Mouse (Mus musculus) forebrain, embryonic 11.5 days (tissue): ENCODE data around the gene Ahctf1. TPM values are rescaled to one million over a fixed set of nuclear protein-coding genes. Genes with fewer than 3 reads are reported as not detected.

ENCODE experiments used
- ATAC-seq: fragments of 200-750 bp; cut with Nextera tagmentation; replicated peaks from 2 replicates; pipeline ENCODE4 v1.8.0; 2017; ENCODE audit warnings: moderate TSS enrichment; ENCODE audit not compliant: low FRiP score
- DNase-seq: peaks from one replicate; pipeline ENCODE4 v3.0.0-alpha.2; 2017; ENCODE audit warnings: low spot score
- H3K27ac ChIP-seq: fragments of 300-500 bp; sonication (generic); 2 replicates; pipeline ENCODE4 v1.5.1; 2014; ENCODE audit warnings: low read depth, low read length
- H3K27me3 ChIP-seq: fragments of 300-500 bp; sonication (generic); 2 replicates; pipeline ENCODE4 v1.6.1; 2014; ENCODE audit warnings: mild to moderate bottlenecking, low read length, mixed read lengths; ENCODE audit not compliant: control insufficient read depth, insufficient read depth
- H3K36me3 ChIP-seq: fragments of 300-500 bp; sonication (generic); 2 replicates; pipeline ENCODE4 v1.6.1; 2014; ENCODE audit warnings: mild to moderate bottlenecking, low read length, moderate library complexity, mixed read lengths; ENCODE audit not compliant: control insufficient read depth, insufficient read depth
- H3K4me1 ChIP-seq: fragments of 300-500 bp; sonication (generic); replicated peaks from 2 replicates; pipeline ENCODE4 v1.6.1; 2014; ENCODE audit warnings: low read length, mixed read lengths; ENCODE audit not compliant: control insufficient read depth, insufficient read depth
- H3K4me2 ChIP-seq: fragments of 300-500 bp; sonication (generic); 2 replicates; pipeline ENCODE4 v1.6.1; 2014; ENCODE audit warnings: low read depth, mild to moderate bottlenecking, low read length, moderate library complexity, mixed read lengths; ENCODE audit not compliant: severe bottlenecking
- H3K4me3 ChIP-seq: fragments of 300-500 bp; sonication (generic); 2 replicates; pipeline ENCODE4 v1.5.1; 2014; ENCODE audit warnings: low read depth, low read length
- H3K9ac ChIP-seq: fragments of 300-500 bp; sonication (generic); 2 replicates; pipeline ENCODE4 v1.6.1; 2014; ENCODE audit warnings: low read length
- H3K9me3 ChIP-seq: fragments of 300-500 bp; sonication (generic); 2 replicates; pipeline ENCODE4 v1.6.1; 2016; ENCODE audit warnings: low read length, mixed read lengths; ENCODE audit not compliant: control insufficient read depth
- WGBS: fragments of 180-500 bp; shearing (Covaris S2); extraction: QIAGEN DNeasy Blood & Tissue Kit; methylation state at CpG from one replicate; pipeline ENCODE4 v1.1.7; 2014; 5-methylcytosine and 5-hydroxymethylcytosine counted together
- polyA plus RNA-seq: library from polyadenylated mRNA; unstranded; fragments of >200 nt; fragmentation: Nextera tagmentation; extraction: Ambion mirVana; gene quantifications from 2 replicates; pipeline ENCODE4 v1.2.1, GENCODE M21; 2014

Gene Ahctf1
- polyA plus RNA-seq, 1 experiment from 2014 or later, result 44.0 TPM

GRCm38 (mm10) chr1:179785502-179785901, 18.0 kb downstream of the Ahctf1 start:
- no peak overlapping the region for H3K9ac ChIP-seq
- no peaks in the 10 kb centered on the region for H3K9me3 ChIP-seq
- no peak overlapping the region for H3K4me2 ChIP-seq
- H3K4me1 ChIP-seq, result no peaks in the 10 kb centered on the region
- H3K36me3 ChIP-seq, result peaks cover 6% of the 10 kb centered on the region; the same call in 1 of the 2 replicates
- ATAC-seq (no peak), DNase-seq (no peak)
- no peak overlapping the region for H3K27ac ChIP-seq
- WGBS, result 95% methylated on average over 5 of the region's 5 CpGs
- no peak overlapping the region for H3K4me3 ChIP-seq
- no peaks in the 10 kb centered on the region for H3K27me3 ChIP-seq

- DNase-seq (no peak), ATAC-seq (no peak)
- Histone ChIP-seq H3K27me3 (no peaks in the 10 kb centered on the region), H3K4me3 (no peak overlapping the region), H3K4me2 (no peak overlapping the region), H3K27ac (no peak overlapping the region), H3K9me3 (no peaks in the 10 kb centered on the region), H3K4me1 (no peaks in the 10 kb centered on the region), H3K9ac (no peak overlapping the region), H3K36me3 (peaks cover 6% of the 10 kb centered on the region; the same call in 1 of the 2 replicates)
- WGBS, result 89% methylated on average over 4 of the region's 4 CpGs
Observed at GRCm38 (mm10) chr1:179784098-179784497, 19.4 kb downstream of the Ahctf1 start.

GRCm38 (mm10) chr1:179776831-179777230, 26.6 kb downstream of the Ahctf1 start:
- peaks cover 9% of the 10 kb centered on the region; the same call in 1 of the 2 replicates for H3K36me3 ChIP-seq

GRCm38 (mm10) chr1:179760553-179760952, 42.9 kb downstream of the Ahctf1 start:
- Histone ChIP-seq H3K27me3 (no peaks in the 10 kb centered on the region), H3K36me3 (peaks cover 14% of the 10 kb centered on the region), H3K9me3 (no peaks in the 10 kb centered on the region), H3K27ac (no peak overlapping the region), H3K9ac (no peak overlapping the region), H3K4me1 (no peaks in the 10 kb centered on the region), H3K4me3 (no peak overlapping the region), H3K4me2 (no peak overlapping the region)
- ATAC-seq (no peak), DNase-seq (no peak)
- 94% methylated on average over 4 of the region's 4 CpGs for WGBS

More at GRCm38 (mm10) chr1:179776831-179777230, 26.6 kb downstream of the Ahctf1 start:
- no peak for DNase-seq
- Histone ChIP-seq H3K4me2 (no peak overlapping the region), H3K9me3 (no peaks in the 10 kb centered on the region), H3K9ac (no peak overlapping the region), H3K27ac (no peak overlapping the region), H3K4me1 (no peaks in the 10 kb centered on the region), H3K27me3 (no peaks in the 10 kb centered on the region), H3K4me3 (no peak overlapping the region)
- 92% methylated on average over 8 of the region's 8 CpGs for WGBS
- ATAC-seq, result no peak

- Histone ChIP-seq H3K27me3 (no peaks in the 10 kb centered on the region), H3K27ac (no peak overlapping the region), H3K9me3 (no peaks in the 10 kb centered on the region), H3K9ac (no peak overlapping the region), H3K4me1 (no peaks in the 10 kb centered on the region), H3K4me3 (no peak overlapping the region), H3K4me2 (no peak overlapping the region), H3K36me3 (peaks cover 12% of the 10 kb centered on the region)
- DNase-seq (no peak), ATAC-seq (no peak)
- 92% methylated on average over 5 of the region's 5 CpGs for WGBS
Observed at GRCm38 (mm10) chr1:179760086-179760485, 43.4 kb downstream of the Ahctf1 start.

- Histone ChIP-seq H3K9me3 (no peaks in the 10 kb centered on the region), H3K36me3 (peaks cover 19% of the 10 kb centered on the region), H3K9ac (no peak overlapping the region), H3K4me2 (no peak overlapping the region), H3K4me1 (no peaks in the 10 kb centered on the region), H3K4me3 (no peak overlapping the region), H3K27me3 (no peaks in the 10 kb centered on the region), H3K27ac (no peak overlapping the region)
- DNase-seq, result no peak
- no peak for ATAC-seq
Observed at GRCm38 (mm10) chr1:179756477-179756876, 47.0 kb downstream of the Ahctf1 start.

GRCm38 (mm10) chr1:179753006-179753405, 50.5 kb downstream of the Ahctf1 start:
- no peak overlapping the region for H3K9ac ChIP-seq
- DNase-seq, result no peak
- H3K4me1 ChIP-seq, result no peaks in the 10 kb centered on the region
- no peak for ATAC-seq
- no peak overlapping the region for H3K4me2 ChIP-seq
- 96% methylated on average over 8 of the region's 8 CpGs for WGBS
- no peaks in the 10 kb centered on the region for H3K27me3 ChIP-seq
- peaks cover 7% of the 10 kb centered on the region for H3K36me3 ChIP-seq
- no peak overlapping the region for H3K4me3 ChIP-seq
- H3K27ac ChIP-seq, result no peak overlapping the region
- H3K9me3 ChIP-seq, result no peaks in the 10 kb centered on the region

- H3K27me3 ChIP-seq, result no peaks in the 10 kb centered on the region
- H3K36me3 ChIP-seq, result peaks cover 10% of the 10 kb centered on the region
- no peak overlapping the region for H3K4me3 ChIP-seq
- H3K9me3 ChIP-seq, result no peaks in the 10 kb centered on the region
- H3K4me2 ChIP-seq, result no peak overlapping the region
- DNase-seq, result no peak
- 96% methylated on average over 11 of the region's 11 CpGs for WGBS
- H3K9ac ChIP-seq, result no peak overlapping the region
- no peak overlapping the region for H3K27ac ChIP-seq
- no peak for ATAC-seq
- H3K4me1 ChIP-seq, result no peaks in the 10 kb centered on the region
Observed at GRCm38 (mm10) chr1:179752276-179752675, 51.2 kb downstream of the Ahctf1 start.

GRCm38 (mm10) chr1:179745171-179745570, 58.3 kb downstream of the Ahctf1 start, which contains the start of gene Kif28:
Gene Kif28 (minus strand): TSS chr1:179745271.
- no peak within 1 kb of the TSS for H3K9ac ChIP-seq
- 92% methylated on average over 9 of the region's 9 CpGs for WGBS
- no peaks in the 10 kb centered on the region for H3K9me3 ChIP-seq
- H3K4me1 ChIP-seq, result no peaks in the 10 kb centered on the region
- no peaks in the 10 kb centered on the region for H3K27me3 ChIP-seq
- peaks cover 6% of the 10 kb centered on the region; the same call in 1 of the 2 replicates for H3K36me3 ChIP-seq
- ATAC-seq (no peak), DNase-seq (no peak)
- no peak within 1 kb of the TSS for H3K27ac ChIP-seq
- no peak within 1 kb of the TSS for H3K4me2 ChIP-seq
- no peak within 1 kb of the TSS for H3K4me3 ChIP-seq
